Mouse (Mus musculus): ENCODE results near the gene Shisal1. TPM values are rescaled to one million over a fixed set of nuclear protein-coding genes. Genes with fewer than 3 reads are reported as not detected.

Gene Shisal1
- polyA plus RNA-seq (2015; fragmentation: Nextera tagmentation; extraction: Ambion mirVana), result 0.10 and 0.14 TPM in 2 replicates

DNA sequence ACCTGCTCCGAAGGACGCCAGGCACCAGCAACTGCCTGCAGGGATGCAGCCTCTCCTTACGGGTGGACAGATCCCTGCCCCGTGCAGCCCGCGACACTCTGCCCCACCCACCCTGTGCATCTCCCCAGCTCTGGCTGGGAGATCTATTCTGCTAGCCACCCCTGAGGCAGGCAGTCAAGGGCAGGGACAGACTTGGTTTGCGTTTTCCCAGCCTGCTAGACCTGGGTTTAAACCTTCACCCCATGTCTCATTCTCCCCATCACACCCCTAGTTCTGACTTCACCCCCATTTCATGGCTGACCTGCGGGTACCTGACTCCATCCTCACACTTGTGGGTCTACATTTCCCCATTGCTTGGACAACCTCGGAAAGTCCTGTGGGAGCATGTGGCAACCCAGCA is at the start of gene Shisal1:
Gene Shisal1, minus strand, starts transcription at position 101 of the 400 bp plus-strand sequence.

Other genes with a start within 250 kb of the Shisal1 start
- gene Parvb, start 215.1 kb downstream of the Shisal1 start, polyA plus RNA-seq (2015; fragmentation: Nextera tagmentation; extraction: Ambion mirVana), result 8.1 and 9.5 TPM in 2 replicates
- gene Parvg, start 123.1 kb downstream of the Shisal1 start, polyA plus RNA-seq (2015; fragmentation: Nextera tagmentation; extraction: Ambion mirVana), result 22.7 and 31.4 TPM in 2 replicates
- gene Rtl6, start 110.7 kb upstream of the Shisal1 start, polyA plus RNA-seq (2015; fragmentation: Nextera tagmentation; extraction: Ambion mirVana), result 1.3 and 2.1 TPM in 2 replicates
- 8.9 and 11.1 TPM in 2 replicates for gene Prr5, start 222.5 kb upstream of the Shisal1 start, polyA plus RNA-seq (2015; fragmentation: Nextera tagmentation; extraction: Ambion mirVana)

Measured in spleen, postnatal 0 days (tissue).